Comparison of ENCODE assay signal across 8 mouse cellular contexts in the genomic region with DNA sequence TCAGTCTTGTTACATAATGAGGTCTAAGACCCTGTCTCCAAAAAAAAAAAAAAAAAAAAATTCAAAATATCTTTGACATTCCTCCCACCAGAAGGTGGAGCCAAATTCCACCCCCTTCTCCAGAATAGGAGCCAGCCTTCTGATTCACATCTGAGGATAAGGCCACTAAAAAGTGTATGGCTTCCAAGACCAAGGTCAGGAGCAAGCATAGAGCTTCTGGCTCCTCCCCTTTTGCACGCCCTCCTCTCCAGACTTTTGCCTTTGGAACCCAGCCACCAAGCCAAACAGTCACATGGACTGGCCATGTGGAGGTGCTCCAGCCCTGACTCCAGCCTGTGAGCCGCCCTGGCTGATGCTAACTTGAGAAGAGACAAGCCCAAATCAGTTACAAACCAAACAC. TPM values are rescaled to one million over a fixed set of nuclear protein-coding genes. Genes with fewer than 3 reads are reported as not detected.
A peak's percentile ranks its signal among the peaks of the same experiment; 100 is the strongest.
DNase-seq lines count a peak whose midpoint lies in the region; ATAC-seq and TF ChIP-seq lines count a peak whose summit lies in the region.

No protein-coding gene starts in this region.

- no peak for DNase-seq in layer of hippocampus, adult 2 months (ENCODE audit: low spot score in 2 of 2)
- DNase-seq in layer of hippocampus, postnatal 36 days, result no peak
- peak; percentile 88 for DNase-seq in adrenal gland, postnatal 14 days
- DNase-seq in kidney, adult 9 months, result peak; percentile 96
- peak; percentile 11 for DNase-seq in splenic B cell, adult 2 months (ENCODE audit: low read depth, low spot score)
- no peak for DNase-seq in spleen, adult 12 weeks (ENCODE audit: low spot score)
- no peak for DNase-seq in layer of hippocampus, adult 18-20 months (ENCODE audit: low spot score in 2 of 2)

- 87% methylated on average over 2 of the region's 2 CpGs for WGBS in neural tube, embryonic 15.5 days

- H3K9ac ChIP-seq in neural tube, embryonic 15.5 days (replicated peaks), result no peak overlapping the region

- H3K4me1 ChIP-seq in neural tube, embryonic 15.5 days, result peaks cover 6% of the 10 kb centered on the region; the same call in 1 of the 2 replicates

- H3K4me3 ChIP-seq in layer of hippocampus, adult 2 months, result no peak overlapping the region
- H3K4me3 ChIP-seq in neural tube, embryonic 15.5 days (replicated peaks), result no peak overlapping the region

- no peaks in the 10 kb centered on the region for H3K36me3 ChIP-seq in splenic B cell, adult 2 months (ENCODE audit: control insufficient read depth, insufficient read depth, low read length, poor library complexity, severe bottlenecking)
- H3K36me3 ChIP-seq in neural tube, embryonic 15.5 days, result peaks cover 10% of the 10 kb centered on the region; the same call in 1 of the 2 replicates

- H3K4me2 ChIP-seq in neural tube, embryonic 15.5 days, result no peak overlapping the region

- TF ChIP-seq CTCF in layer of hippocampus, adult 2 months (conservative IDR thresholded peaks at IDR 0.05), result peak; percentile 64

- H3K9me3 ChIP-seq in neural tube, embryonic 15.5 days (replicated peaks), result no peaks in the 10 kb centered on the region

- H3K27me3 ChIP-seq in splenic B cell, adult 2 months (ENCODE audit: control insufficient read depth, insufficient read depth, low read length, poor library complexity, severe bottlenecking), result no peaks in the 10 kb centered on the region
- no peaks in the 10 kb centered on the region for H3K27me3 ChIP-seq in neural tube, embryonic 15.5 days (replicated peaks)

- H3K27ac ChIP-seq in layer of hippocampus, adult 2 months, result no peak overlapping the region
- H3K27ac ChIP-seq in neural tube, embryonic 15.5 days (replicated peaks), result no peak overlapping the region

- ATAC-seq in neural tube, embryonic 15.5 days (ENCODE audit: low FRiP score), result no peak

RNA-seq across cellular contexts. Expression of gene Lima1, which starts 35.3 kb away (rescaled TPM):
- total RNA-seq in layer of hippocampus, adult 2 months (2021), result 10 to 100 TPM; 11.0 to 12.1 TPM
- 10 to 100 TPM; 11.6 to 12.4 TPM for total RNA-seq in layer of hippocampus, postnatal 36 days (2021)
- 37.4 and 39.9 TPM in 2 replicates for total RNA-seq in adrenal gland, postnatal 14 days (2021)
- polyA plus RNA-seq in neural tube, embryonic 15.5 days (2015; fragmentation: Nextera tagmentation; extraction: Ambion mirVana), result 15.6 and 26.5 TPM in 2 replicates
- total RNA-seq in layer of hippocampus, adult 18-20 months (2021), result 10 to 100 TPM in 1 of 2 experiments, 1 to 10 TPM in 1; 9.9 to 10.0 TPM

Comparison
In these comparisons a context has a peak if more than half of its experiments do, and no peak if none do; other contexts are left out.
1. DNase-seq: peak in adrenal gland, postnatal 14 days (single experiment), kidney, adult 9 months (single experiment) and splenic B cell, adult 2 months (single experiment); none in layer of hippocampus, adult 2 months (0 of 2), layer of hippocampus, postnatal 36 days (0 of 2), spleen, adult 12 weeks (single experiment) and layer of hippocampus, adult 18-20 months (0 of 2).